Mouse (Mus musculus): ENCODE data around the gene Dusp12.

Dusp12 gene

DNA sequence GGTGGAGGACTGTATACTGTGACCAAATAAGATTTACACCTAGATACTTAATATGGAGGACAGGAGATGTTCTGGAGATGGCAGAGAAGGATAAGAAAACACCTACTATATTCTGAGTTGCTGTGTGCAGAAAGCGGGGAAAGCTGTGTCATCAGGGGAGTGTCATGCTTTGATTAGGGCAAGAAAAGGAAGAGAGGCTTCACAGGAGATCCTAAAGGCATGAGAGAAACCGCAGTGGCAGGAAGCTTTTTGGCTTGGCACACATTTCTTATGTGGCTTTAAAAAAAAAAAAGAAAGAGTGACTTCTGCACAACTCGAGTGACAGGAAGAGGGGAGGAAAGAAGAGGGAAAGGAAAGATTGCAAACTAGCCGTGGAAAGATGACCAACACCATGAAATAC is 22.3 kb downstream of the Dusp12 start:
- DNase-seq (ENCODE audit: low read depth, low spot score) = no peak

DNA sequence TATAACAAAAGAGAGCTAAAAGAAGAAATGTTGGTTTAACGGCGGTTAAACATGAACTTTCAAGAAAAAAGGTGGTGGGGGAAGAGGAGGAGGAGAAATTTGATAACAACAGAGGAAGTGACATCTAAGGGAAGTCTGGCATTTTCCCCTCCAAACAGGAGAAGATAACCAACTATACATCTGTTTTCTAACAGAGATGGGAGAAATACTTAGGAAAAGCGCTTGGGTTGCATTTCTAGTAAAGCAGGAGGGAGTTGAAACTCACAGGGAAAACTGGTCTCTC is 23.0 kb downstream of the Dusp12 start:
- no peak for DNase-seq (ENCODE audit: low read depth, low spot score)

DNA sequence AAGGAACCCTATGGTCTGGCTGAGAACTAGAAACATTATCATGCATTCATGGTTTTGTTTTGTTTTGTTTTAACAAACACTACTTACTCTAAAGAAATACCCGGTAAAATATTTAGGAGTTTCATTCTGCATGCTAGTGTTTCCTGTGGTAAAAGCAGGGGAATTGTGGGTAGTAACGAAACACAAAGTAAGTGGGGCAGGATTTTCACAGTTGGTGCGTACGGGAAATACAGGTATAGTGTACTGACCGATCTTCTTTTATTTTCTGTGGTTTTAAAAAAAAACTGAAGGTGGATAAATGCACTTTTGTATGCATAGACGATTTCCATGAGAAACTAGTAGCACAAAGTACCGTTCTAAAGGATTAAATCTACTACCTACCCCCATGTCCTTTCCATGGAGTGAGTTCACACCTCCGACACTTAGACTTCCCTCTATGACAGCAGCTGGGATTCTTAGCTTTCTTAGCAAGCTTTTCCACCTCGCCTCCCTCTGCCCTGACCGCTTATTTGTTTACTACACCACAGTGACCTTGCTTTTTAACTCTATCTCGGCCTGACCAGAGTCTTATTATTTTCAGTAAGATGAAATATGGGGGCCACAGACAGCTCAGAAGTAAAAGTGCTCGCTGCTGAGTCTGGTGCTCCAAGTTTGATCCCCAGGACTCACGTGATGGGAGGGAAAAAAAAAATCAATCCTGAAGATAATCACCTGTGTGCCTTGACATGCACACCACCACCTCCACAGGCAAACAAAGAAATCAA is 23.5 kb downstream of the Dusp12 start:
- no peak for DNase-seq (ENCODE audit: low read depth, low spot score)

DNA sequence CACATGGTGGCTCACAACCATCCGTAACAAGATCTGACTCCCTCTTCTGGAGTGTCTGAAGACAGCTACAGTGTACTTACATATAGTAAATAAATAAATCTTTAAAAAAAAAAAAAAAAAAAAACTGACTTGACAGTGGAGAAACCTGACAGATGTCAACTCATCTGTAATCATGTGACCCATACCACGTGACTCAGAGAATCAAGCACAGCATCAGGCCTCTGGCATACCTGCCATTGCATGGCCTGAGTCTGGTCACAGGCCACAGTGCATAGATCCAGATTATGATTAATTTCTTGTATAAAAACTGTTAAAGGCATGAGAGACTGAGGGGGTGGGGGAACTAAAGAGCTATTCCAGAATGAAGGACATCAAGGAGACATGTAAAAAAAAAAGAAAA is 26.5 kb downstream of the Dusp12 start:
- DNase-seq (ENCODE audit: low read depth, low spot score) = no peak

DNA sequence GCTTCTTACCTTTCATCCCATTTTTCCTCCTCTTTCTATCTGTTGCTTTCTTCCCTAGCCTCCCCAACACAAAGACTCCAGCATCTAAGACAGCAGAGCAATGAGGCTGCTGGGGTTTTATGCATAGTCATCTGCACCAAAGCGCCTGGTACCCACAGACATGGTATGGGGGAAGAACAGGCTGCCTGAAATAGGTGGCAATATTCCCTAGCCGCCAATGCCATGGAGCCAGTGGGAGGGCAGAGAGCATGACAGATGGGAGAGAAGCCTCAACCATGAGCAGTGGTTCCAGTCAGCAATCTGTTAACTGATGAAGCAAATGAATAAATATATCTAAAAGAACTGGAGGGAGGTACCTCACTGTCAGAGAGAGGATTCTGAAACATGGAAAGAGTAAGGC is 28.0 kb downstream of the Dusp12 start:
- DNase-seq (ENCODE audit: low read depth, low spot score) = no peak

DNA sequence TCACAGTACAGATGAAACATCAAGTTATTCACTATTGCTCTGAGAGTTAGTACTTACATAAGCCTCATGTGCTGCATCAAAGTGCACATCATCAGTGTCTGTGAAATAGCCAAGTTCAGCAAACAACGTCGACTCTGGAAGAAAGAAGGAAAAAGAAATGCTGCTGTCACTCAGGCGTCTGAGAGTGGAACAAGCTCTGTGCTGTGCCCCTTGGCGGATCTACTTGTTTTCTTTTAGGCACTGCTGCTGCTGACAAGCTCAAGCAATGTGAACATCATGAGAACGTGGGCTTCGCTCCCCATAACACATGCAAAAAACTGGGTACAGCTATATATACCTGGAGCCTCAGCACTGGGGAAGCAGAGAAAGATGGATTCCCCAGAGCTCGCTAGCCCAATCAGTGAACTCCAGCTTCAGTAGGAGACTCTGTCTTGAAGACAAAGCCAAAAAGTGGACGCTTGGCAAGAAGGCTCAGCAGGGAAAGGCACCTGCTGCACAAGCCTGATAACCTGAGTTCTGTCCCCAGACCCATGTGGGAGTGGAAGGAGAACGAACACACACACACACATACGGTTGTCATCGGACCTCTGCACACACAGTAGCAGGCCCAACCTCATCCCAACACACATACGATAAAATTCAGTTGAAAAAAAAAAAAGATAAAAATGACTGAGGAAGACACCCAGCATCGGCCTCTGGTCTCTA is 30.1 kb downstream of the Dusp12 start:
- no peak for DNase-seq (ENCODE audit: low read depth, low spot score)

DNA sequence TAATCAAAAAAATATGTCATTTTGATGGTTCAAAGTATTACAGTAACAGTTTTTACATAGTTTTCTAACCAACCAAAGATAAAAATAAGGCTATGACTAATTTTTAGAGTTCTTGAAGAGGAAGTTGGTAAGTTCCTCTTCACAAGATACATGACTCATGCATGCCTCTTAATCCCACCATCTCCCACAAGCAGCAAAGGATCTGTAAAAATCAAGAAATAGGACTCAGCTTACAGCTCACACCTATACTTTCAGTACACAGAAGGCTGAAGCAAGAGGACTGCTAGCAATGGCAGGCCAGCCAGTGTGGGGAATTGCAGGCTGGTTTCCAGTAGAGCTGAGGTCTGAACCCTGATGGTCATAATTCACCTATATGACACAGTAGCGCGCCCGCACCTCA is 31.7 kb downstream of the Dusp12 start:
- no peak for DNase-seq (ENCODE audit: low read depth, low spot score)

DNA sequence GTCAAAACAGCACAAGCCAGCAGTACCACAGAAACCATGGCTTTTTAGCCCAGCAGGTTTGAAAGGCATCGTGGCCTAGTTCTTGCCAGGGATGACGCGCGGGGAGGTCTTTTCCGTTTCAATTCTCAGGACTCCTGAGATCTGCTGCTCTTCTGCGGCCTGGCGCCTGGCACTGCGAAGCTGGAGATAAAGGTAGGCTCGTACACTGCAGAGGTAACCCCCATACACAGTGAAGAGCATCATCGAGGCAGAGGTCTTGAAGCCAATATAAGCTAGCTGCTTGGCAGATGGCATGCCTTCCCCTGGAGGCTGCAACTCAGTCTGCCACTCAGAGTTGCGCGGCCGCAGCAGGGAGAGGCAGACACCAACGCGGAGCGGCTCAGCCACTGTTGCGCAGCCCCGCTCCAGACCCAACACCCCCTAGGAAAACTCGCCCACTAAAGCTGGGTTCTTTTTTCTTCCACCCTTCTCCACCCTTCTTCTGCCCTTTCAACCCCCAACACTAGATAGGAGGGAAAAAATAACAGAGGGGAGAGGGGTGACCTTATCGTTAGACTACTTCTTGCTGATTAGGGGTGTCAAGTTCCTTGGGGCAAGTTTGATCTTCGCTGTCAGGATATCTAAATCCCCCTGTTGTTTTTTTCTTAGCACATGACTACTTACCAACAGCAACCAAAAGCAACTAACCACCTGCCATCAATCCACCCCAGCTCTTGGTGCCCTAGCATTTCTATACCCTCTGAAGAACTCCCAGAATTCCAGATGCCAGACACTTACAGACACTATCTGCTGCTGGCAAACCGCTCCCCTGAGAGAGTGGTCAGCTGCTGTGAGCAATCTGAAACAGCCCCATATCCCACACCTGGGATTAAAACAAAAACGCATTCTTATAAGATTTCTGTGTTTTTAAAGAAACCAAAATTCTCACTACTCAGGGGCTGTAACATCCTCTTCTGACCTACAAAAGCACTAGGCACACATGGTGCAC is 34.4 kb downstream of the Dusp12 start:
- no peak for DNase-seq (ENCODE audit: low read depth, low spot score)

DNA sequence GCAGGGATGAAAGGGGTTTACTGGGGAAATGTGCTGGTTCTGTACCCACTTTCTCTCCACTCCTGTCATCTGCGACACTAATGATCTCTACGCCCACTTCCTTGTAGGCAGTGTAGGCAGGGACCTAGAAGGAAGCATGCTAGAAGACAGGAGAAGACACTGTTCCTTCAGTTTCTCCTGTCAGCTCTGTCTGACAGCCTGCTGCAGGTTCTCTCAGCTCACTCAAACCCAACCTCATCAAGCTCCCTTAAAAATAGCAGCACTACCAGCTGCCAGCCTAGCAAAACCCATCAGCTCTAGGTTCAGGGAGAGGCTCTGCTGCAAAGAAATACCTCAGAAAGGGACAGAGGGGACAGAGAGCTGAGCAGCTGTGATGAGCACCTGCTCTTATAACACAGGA is 35.3 kb downstream of the Dusp12 start:
- DNase-seq (ENCODE audit: low read depth, low spot score) = no peak

DNA sequence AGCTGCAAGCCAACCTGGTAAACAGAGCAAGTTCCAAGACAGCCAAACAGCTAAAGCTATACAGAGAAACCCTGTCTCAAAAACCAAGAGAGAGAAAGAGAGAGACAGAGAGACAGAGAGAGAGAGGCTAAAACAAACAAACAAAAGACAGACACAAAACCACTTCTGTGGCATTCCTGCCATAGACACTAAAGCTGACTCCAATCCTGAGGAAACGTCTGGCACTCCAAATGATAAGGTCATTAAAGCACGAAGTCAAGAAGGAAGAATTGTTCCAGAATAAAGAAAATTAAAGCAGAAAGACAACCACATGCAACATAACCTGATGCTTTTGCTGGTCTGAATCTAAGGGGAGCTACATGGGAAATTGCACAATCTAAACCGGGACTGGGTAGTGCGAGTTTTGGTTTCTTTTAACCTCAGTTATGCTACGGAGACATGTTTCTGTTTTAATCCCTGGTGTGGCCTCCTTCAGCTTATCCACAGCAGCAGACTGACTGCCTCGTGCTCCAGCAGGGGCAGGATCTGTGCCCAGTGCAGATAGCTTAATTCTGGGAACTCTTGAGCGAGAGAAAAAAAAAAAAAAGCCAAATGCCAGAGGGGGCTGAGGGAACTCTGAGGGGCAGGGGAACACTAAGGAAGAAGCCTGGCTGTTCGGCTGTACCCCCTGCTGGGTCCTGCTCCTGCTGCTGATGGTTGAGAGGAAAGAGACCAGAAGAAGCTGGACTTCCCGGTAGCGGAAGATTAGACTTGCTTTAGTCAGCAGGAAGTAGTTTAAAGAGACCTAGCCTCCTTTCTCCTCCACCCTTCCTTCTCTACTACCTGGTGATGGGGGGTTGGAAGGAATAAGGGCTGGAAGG is 39.7 kb downstream of the Dusp12 start:
- no peak for DNase-seq (ENCODE audit: low read depth, low spot score)

DNA sequence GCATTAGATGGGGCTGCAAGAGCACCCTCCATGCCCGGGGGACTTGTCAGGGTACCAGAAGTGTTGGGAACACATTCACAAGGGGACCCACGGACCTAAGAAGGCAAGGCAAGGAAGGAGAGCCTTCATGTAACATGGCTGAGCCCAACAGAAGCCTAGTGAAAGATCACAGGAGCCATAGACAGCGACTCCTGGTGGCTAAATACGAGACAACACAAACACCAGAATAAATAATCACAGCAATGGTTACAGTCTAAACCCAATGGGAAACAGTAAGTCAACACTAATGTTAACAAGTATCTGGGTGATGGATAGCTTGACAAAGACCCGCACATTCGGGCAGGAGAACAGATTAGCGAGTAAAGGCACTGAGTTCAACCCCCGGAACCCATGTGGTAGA is 41.0 kb downstream of the Dusp12 start:
- no peak for DNase-seq (ENCODE audit: low read depth, low spot score)

DNA sequence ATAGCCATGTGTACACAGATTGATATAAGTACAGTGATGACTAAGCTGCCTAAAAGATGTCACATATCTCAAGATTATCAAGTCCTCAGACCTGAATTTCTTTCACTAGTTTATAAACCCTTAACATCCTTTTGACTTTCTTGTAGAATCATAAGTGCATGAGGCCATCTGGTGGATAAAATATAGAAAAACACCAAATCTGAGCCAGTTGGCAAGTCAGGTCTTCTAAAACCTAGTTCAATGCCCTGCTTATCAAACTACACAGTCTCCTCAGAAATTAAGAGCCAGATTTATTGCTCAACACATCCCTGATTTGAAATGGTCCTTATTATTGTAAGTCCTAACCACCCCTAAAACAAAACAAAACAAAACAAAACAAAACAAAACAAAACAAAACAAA is 45.7 kb downstream of the Dusp12 start:
- peak; percentile 8 for DNase-seq (ENCODE audit: low read depth, low spot score)

DNA sequence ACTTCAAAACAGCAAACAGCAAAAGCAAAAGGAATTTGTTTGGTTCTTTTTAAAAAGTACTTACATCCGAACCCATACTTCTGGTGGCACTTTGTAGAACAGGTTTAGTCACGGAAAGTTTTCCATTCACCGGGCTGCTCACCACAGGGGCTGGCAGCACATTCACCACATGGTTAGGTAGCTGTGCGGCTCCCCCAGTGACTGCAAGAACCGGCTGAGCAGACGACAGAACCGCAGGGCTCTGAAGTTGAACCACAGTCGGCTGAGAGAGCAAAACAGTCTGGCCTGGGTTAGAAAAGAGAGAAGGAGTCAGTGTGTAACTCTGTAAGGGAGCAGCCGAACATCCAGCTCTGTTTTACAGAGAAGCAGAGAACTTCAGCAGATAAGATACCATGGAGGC is 50.6 kb downstream of the Dusp12 start:
- no peak for DNase-seq (ENCODE audit: low read depth, low spot score)

DNA sequence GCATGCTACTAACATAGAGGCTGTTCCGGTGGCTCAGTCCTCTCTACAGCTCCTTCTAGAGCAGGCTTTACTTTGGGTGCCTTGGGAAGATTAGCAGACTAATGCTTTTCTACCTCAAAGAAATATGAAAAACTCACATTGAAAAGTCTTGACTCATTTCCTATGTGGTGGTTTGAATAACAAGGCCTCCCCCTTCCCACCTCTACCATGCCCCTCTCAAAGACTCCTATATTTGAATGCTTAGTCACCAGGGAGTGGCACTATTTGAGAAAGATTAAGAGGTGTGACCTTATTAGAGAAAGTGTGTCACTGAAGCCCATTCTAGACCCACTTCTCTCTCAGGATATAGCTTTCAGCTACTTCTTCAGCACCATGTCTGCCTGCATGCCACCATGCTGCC is 55.6 kb downstream of the Dusp12 start:
- no peak for DNase-seq (ENCODE audit: low read depth, low spot score)

DNA sequence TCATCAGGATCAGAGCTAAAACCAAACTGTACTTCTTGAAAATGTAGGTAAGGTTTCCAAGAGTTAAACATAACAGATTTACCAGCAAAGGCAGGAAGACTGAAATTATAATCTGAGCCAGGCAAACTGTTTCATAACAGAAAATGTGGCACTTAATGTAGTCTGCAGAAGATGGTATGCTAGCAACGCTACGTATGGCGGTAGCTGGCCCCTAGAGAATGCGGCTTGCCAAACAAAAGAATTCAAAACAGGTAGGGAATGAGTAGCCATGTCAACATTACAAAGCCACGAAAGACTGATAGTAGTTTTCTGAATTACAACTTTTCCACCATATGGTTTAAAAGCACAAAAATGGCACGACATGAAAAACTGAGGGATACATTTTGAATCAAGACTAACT is 56.0 kb downstream of the Dusp12 start:
- DNase-seq (ENCODE audit: low read depth, low spot score) = no peak

Data from forelimb bud, embryonic 11.5 days (tissue).